Mouse (Mus musculus): ENCODE data around the gene Cttnbp2.

Gene Cttnbp2

DNA sequence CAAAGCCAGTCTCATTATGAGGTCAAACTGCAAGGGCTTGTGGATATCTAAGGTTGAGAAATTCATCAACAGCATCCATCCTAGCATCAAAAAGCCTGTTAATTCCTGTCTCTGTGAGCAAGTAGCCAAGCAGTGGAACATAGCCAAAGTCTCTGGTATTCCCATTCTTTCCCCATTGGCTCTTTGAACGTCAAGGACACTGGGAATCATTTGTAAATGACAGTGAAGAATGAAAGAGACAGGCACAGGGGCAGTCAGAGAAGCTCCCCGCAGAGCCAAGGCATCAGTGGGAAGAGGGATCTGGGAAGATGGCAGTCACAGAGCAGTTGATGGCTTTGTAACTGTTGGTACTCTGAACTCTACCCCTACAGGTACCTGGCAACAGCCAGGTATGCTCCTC is 46.9 kb downstream of the Cttnbp2 start:
- no peak for DNase-seq

GRCm38 (mm10) chr6:18466227-18466626 is 48.4 kb downstream of the Cttnbp2 start:
- DNase-seq = no peak

DNA sequence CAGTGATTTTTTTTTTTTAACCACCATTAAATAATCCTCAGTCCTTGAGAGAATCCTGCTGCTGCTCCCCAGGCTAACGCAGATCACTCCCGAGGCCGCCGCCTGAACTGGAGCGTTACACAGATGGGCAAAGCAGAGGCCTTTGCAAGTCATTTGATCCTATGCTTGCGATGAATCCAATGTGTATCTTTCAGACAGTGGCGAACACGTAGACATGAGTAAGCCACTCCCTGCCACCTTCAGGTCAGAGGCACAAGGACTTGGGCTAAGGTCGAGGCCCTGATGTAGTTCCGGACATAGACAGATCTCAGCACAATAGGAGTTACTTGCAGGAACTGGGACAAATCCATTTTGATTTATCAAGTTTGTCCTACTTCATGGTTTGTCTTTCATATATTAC is 49.0 kb downstream of the Cttnbp2 start:
- no peak for DNase-seq

DNA sequence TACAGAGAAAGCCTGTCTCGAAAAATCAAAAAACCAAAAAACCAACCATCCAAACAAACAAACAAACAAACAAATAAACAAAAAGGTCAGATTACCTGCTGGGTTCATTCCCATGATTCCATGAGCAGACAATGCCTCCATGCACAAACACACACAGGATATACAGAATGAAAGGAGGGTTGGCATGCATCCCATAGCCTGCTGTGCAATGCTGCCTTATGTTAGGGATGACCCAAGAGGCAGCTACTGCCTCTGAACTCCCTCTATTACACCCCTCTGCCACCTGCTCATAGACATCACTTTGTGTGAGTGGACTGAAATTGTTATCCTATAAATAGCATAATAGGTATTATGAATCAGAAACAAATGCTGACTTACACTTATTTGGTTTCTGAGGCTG is 55.0 kb downstream of the Cttnbp2 start:
- DNase-seq = no peak

DNA sequence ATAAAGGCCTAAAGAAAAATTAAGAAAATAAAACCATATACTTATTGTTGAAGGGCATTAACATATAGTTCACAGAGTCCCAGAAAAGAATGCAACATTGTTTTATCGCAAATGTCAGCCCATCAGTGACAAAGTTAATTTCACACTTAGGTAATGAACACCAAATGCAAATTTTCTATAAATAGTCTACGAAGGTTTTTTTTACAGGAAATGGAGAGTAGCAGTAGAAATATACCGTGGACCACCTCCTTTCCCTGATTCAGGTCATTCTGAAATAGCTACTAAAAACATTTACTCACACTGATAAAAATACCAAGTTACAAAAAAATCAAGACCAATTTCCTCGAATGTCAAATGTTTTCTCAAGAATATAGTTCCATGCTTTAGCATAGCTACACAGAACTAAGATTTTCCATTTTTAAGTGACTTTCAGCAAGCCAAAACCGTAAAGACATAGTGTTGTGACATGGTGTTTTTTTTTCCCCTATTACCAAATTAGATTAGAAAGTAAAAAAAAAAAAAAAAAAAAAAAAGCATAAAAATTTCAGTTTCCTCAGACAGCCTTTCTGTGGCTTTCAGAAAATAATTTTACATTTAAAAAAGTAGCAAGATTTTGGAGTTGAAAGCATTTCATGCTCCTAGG is 64.0 kb downstream of the Cttnbp2 start:
- no peak for DNase-seq

GRCm38 (mm10) chr6:18448078-18448477 is 66.6 kb downstream of the Cttnbp2 start:
- DNase-seq = no peak

DNA sequence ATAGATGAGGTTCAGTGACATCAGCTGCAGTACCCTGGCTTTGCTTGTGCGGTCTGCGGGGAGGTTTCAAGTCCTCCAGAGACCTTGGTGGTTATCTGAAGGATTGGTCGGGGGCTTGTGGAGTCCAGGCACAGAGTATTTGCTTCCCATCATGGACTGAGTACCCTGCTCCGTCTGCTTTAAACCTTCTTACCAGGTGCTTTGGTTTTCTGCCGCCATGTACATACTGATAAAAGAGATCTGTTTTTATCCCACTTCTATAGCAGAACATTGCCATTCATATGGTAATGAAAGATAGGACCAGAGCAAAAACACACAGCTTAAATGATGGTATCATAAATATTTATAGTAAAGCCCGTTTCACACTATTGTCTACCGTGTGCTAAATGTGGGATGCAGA is 67.7 kb downstream of the Cttnbp2 start:
- DNase-seq = no peak

DNA sequence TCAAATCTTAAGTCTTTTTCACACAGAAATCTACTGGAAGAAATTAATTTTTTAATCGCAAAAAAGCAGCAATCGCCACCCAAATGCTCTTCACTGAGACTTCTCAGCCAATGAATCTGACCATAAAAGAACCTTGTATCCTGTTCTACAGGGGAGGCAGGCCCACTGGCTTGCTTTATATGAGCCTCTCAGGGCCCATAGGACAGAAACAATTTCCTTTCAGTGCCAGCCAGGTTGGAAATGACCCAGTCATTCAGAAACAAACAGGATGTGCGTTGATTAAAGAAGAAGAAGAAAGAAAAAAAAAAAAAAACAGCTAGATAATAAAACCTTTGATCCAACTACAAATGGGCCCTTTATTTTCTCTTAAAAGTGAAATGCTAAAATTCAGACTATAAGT is 68.3 kb downstream of the Cttnbp2 start:
- DNase-seq = no peak

GRCm38 (mm10) chr6:18445747-18446146 is 68.9 kb downstream of the Cttnbp2 start:
- no peak for DNase-seq

DNA sequence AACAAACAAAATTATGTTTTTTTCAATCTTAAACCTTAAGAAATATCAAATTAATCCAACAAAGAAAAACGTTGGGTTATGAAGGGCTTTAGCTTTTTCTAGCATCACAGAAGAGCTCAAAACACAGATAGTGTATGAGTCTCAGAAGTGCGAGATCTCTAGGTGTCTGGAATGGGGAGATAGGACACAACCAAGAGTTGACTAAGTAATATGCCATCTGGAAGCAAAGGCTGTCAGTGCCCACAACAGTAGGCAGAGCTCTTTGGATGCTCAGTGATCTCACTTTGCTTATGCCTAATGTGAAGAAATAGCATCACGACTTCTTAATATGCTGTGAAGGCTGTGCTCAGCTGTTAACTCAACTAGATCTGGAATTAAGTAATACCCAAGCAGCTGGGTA is 72.3 kb downstream of the Cttnbp2 start:
- no peak for DNase-seq

DNA sequence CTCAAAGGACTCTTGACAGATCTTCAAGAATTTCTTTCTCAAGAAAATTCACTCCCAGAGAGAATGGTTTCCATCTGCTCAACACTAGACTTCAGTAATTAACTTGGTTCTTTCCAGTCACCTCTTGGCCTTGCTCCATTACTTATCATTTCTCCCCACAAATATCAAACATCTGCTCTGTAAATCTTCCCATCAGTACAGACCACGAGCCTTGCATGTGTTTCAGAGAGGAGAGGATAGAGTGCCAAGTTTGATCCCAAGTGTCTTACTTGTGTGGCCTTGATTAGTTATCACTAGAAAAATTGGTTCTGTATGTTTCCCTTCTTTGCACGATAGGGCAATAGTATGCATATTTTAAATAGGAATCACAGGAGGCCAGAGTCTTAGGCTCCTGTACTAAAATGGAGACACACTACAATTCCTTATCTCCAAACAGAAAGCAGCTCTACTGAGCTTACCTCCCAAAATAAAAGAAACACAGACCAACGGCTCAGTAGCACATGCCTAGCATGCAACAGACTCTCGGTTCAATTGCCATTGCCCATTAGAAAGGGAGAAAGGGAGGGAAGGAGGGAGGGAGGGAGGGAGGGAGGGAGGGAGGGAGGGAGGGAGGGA is 73.6 kb downstream of the Cttnbp2 start:
- DNase-seq = no peak

DNA sequence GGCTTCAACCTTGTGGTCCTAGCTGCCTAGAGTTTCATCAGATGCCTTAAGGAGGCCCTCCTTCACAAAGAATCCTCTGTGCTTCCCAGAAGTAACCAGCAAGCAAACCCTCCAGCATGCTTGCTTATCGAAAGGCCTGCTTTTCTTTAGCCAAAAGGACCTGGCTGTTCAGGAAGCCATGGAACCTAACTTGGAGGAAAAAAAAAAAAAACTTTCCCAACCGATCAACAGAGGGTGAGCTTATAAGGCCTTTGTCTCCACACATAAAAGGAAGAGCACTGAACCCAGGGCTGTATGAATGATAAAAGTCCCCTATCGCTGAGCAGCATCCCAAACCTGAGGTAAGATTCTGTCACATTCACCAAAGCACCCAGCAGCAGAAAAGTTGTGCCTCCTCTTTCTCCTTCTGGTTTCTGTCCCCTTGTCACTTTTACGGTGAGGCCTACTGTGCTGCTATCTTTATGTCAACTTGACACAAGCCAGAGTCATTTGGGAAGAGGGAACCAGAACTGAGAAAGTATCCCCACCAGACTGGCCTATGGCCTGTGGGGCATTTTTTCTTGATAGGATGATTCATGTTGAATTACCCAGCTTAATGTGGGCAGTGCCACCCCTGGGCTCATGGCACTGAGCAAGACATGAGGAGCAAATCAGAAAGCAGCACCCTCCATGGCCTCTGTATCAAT is 78.4 kb downstream of the Cttnbp2 start:
- no peak for DNase-seq

GRCm38 (mm10) chr6:18434828-18435531 is 79.7 kb downstream of the Cttnbp2 start:
- no peak for DNase-seq

DNA sequence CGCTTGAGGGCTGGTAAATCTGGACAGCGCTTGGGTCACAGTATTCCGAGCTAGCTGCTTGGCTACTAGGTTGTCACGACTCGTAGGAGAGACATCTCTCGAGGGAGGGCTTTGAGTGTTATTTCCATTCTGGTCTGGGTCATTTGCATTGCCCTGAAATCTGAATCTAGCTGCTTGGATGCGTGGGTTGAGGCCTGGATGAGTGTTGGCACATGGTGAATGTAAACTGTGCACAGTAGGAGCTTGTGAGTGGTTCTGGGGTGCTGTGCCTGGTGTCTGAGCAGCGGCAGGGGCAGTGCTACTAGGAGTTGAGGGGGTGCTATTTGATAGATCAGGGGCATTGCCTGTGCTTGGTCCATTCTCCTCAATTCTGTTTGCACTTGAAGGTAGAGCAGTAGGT is 80.3 kb downstream of the Cttnbp2 start:
- DNase-seq = no peak

DNA sequence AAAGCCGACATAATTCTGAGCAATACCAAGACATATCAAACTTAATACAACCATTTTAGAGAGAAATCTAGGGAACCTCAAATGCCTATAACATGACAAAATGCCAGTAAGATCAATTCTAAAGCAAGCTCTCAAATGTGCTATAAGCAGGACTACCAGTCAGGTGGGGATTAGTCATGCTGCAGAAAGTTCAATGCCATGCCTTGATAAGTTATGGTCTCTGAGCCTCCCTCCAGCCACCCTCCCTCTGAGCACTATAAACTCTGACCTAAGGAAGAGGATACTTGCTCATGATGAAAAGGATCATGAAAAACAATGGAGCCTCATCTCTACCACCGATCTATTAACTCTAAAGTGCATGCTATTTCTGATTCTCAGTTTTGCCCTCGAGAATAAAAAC is 82.3 kb downstream of the Cttnbp2 start:
- no peak for DNase-seq

DNA sequence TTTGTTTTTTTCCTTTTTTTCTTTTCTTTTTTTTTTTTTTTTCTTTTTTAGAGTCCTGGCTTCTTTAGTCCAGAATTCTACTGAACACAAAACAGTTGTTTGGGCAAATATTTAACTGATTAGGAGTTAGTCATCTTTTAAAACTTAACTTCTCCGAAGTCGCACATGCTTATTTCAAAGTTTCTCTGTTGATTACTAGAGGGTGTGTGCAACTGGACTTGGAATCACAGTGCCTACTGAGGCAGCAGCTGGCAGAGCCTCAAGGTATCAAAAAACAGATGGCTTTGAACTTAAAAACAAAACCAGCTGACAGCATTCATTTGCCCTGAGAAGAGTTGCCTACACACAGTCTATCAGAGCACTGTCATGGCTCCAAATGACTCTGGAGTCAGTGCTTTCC is 82.8 kb downstream of the Cttnbp2 start:
- DNase-seq = no peak

GRCm38 (mm10) chr6:18430062-18430461 is 84.6 kb downstream of the Cttnbp2 start:
- DNase-seq = no peak

DNA sequence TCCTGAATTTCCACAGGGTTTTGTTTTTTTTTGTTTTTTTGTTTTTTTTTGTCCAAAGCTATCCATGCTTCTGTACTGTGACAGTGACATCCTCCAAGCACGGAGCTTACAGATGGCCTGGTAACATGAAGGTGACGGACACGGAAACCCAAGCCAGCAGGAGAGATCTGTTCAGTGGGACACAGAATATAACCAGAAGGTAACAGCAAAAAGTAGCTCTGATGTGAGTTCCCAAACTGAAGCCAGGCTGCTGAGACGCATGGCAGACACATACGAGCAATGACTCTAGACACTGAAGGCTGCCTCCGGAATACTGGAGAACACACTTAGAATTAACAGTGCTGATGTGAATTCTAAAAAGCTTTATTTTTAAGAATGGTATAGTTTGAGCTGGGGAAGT is 89.8 kb downstream of the Cttnbp2 start:
- DNase-seq = no peak

- DNase-seq = no peak
These were observed 90.3 kb downstream of the Cttnbp2 start for GRCm38 (mm10) chr6:18424367-18424766.

DNA sequence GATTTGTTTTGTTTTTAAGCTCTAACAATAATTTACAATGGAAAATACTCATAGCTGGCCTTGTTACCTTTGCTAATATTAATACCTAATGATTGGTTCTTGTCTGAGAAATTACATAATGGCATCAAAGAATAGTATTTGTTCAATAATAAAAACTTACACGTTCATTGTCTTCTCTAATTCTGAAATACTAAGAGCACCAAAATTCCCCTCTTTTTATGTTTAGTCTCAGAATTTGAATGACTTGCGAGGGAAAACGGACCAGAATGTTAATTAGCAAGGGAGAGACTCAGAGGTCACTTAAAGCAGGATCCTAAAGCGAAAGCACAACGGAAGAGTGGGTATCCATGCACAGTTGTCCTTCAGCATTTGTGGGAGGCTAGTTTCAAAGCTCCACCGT is 91.5 kb downstream of the Cttnbp2 start:
- DNase-seq = no peak

DNA sequence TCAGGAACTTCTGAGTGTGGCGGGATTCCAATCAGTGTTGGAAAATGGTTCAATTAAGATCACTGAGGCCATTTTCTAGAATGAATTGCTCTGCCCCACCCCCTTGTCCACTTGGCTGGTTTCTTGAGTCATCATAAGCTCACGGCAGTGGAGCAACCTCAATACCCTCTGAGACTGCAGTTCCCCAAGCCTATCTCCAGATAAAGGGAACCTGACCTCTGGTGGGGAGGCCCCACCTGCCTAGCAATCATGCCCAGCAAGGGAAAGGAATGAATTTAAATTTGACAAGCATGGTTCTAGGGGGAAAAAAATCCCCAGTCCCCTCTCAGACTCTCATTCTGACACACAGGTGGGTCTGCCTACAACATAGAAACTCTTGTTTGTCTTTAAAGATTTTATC is 93.1 kb downstream of the Cttnbp2 start:
- DNase-seq = no peak

GRCm38 (mm10) chr6:18420660-18421059 is 94.0 kb downstream of the Cttnbp2 start:
- DNase-seq = peak; percentile 25 to 47

- no peak for DNase-seq
These were observed 96.7 kb downstream of the Cttnbp2 start for GRCm38 (mm10) chr6:18417866-18418454.
